Mouse (Mus musculus) brain, embryonic 14.5 days (tissue): ENCODE measurements around the gene Uqcr10.

Experiments used
- CTCF ChIP-seq: fragments of 200-500 bp; IDR thresholded peaks from 2 replicates; pipeline ENCODE4 v1.5.1; 2012; ENCODE audit warnings: inconsistent platforms, mild to moderate bottlenecking, moderate library complexity, borderline replicate concordance; ENCODE audit not compliant: insufficient read depth, insufficient read length; ENCODE audit errors: extremely low read depth
- POLR2A ChIP-seq: fragments of 200-500 bp; IDR thresholded peaks from 2 replicates; pipeline ENCODE4 v1.6.1; 2012; ENCODE audit warnings: mild to moderate bottlenecking, inconsistent platforms, borderline replicate concordance; ENCODE audit not compliant: poor library complexity, insufficient read depth, insufficient read length, severe bottlenecking; ENCODE audit errors: extremely low read depth

DNA sequence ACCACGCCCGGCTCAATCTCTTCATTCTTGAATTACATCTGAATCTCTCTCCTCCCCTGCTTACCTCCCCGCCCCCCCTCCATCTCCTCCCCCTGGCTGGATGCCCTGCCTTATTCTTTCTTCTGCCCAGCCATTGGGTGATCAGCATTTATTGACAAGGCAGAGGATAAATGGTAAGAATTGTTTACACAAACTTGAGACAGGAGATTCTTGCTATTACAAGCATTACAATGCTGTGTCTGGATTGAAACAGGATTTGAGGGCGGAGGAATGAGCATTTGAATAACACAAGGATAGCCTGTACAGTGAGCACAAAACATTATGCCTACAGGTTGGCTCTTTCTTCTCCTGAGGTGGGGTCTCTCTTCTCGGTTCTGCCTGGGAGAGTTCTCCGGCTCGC is 13.8 kb downstream of the Uqcr10 start:
- TF ChIP-seq CTCF, result no peak
- no peak for TF ChIP-seq POLR2A
